Mouse (Mus musculus): ENCODE data around the gene Gm13694.

DNA sequence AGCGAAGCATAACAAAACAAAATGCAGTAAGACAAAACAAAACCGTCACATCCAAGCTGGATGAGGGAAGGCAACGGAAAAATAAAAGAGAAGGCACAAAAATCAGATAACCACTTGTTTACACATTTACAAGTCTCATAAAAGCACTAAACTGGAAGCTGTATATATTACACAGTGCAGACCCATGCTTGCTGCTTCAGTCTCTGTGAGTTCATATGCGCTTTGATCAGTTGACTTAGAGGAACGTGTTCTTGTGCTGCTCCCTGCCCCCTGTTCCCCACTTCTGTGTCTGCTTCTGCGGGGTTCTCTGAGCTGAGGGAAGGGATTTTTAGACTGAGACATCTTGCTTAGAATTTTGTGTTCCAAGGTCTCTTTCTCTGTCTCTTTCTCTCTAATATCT lies 35.8 kb downstream of the Gm13694 start:
- no peak for TF ChIP-seq POLR2A (IDR thresholded peaks at IDR 0.05; ENCODE audit: insufficient read length, low read depth)
- TF ChIP-seq TCF12 (IDR thresholded peaks at IDR 0.05; ENCODE audit: insufficient read depth, poor library complexity, severe bottlenecking) = no peak
- no peak for TF ChIP-seq POLR2AphosphoS2 (IDR thresholded peaks at IDR 0.05; ENCODE audit: insufficient read length, low read depth)
